Mouse (Mus musculus) monocyte, adult 5-6 weeks (primary cell): ENCODE data around the gene Tbca. TPM values are rescaled to one million over a fixed set of nuclear protein-coding genes. Genes with fewer than 3 reads are reported as not detected.

Experiments
- ATAC-seq: fragments of 153-309, 156-312 bp; replicated peaks from 2 replicates; pipeline ENCODE4 v1.8.0; 2017; ENCODE audit warnings: mild to moderate bottlenecking; ENCODE audit not compliant: low TSS enrichment, insufficient number of reproducible peaks, severe bottlenecking, poor library complexity, low FRiP score
- total RNA-seq: library from RNA; stranded (forward); fragments of 200-1000, 200-491, 200-594 nt; gene quantifications from 3 replicates; pipeline ENCODE4 v1.2.3, GENCODE M21; 2017

The Tbca gene
- total RNA-seq, 1 experiment from 2014 or later, result 181 TPM

DNA sequence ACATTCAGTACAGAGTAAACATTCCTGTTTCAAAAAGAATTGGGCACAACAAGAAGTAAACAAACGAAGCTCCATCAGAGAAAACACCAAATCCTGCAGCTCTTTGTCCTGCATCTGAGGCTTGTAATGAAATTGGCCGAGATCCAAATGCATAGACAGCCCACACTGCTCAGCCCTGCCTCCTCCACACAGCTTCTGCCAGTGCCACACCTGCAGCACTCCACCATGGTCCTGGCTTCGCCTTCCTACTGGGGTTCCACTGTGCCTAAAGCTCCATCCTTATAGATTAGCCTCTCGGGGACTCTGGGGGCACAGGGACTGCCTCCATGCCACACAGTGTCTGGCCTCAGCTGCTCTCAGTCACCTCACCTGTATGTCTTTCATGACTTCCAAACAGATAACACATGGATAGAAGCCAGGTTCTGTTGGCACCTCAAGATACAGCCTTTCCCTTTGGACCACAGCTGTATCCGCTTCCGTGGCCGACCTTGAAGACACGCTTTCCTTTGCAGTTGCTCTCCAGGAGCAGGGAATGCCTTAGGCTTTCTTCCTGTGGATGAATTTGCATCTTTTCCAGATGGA lies 50.1 kb downstream of the Tbca start:
- no peak for ATAC-seq

GRCm38 (mm10) chr13:94843236-94843635 lies 54.5 kb downstream of the Tbca start:
- ATAC-seq, result no peak

- ATAC-seq, result no peak
Observed at GRCm38 (mm10) chr13:94847870-94848269, 59.2 kb downstream of the Tbca start.

DNA sequence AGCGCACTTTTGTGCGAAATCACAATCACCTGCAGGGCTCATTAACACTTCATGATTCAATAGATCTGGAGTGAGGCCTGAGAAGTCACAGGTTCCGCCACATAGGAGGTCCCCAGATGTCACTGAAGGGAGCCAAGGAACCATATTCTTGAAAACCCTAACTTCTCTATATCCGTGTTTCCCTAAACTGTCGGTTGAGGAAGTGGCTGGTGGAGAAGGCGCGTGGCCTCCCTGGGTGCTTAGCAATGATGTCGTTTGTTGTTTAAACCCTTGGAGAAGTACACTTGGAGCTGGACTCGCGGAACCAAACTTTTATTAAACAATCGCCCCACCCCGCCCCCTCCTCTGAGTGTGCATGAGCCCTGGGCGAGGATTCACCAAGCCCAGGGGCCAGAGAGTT lies 60.6 kb downstream of the Tbca start:
- no peak for ATAC-seq

- no peak for ATAC-seq
Observed at GRCm38 (mm10) chr13:94858016-94858575, 69.4 kb downstream of the Tbca start.

- ATAC-seq, result no peak
Observed at GRCm38 (mm10) chr13:94859256-94859655, 70.5 kb downstream of the Tbca start.

- ATAC-seq, result no peak
Observed at GRCm38 (mm10) chr13:94862491-94863230, 74.0 kb downstream of the Tbca start.

DNA sequence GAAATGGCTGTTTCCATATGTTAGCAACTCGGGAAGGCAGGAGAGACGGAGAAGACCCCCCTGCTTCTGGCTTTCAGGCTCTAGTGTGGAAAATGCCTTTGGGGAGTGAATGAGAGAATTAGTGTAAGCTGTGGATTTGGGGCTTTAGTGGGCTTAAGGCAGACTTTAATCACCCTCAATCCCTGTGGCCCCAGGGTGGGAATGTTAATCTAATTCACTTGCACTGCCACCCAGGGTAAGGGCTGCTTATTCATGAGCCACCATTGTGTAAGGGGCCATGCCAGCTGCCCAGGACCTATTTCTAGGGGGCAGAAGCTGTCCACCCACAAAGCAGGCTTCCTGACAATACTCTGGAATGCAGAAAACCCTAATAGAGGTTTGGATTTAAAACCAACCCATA lies 78.2 kb downstream of the Tbca start:
- no peak for ATAC-seq

DNA sequence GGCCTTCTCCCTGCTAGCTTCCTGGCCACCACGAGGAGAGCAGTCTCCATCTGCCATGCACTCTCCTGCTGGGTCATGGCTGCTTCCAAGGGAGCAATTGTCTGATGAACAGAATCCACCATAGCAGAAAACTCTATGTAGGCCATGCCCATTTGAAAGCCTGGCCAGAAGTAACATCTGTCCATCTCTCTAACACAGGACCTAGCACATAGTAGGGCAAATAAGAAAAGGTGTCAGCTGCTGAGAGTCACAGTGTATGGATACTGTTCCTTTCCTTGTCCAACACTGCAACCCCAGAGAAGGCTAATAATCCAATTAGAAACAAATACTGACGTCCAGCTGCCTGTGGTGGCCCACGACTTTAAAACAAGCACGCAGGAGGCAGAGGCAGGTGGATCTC lies 79.1 kb downstream of the Tbca start:
- no peak for ATAC-seq

- ATAC-seq, result 0 out of 2 replicates have a peak, but pooled peaks have one; percentile 22
Observed at GRCm38 (mm10) chr13:94868478-94868950, 79.8 kb downstream of the Tbca start.

DNA sequence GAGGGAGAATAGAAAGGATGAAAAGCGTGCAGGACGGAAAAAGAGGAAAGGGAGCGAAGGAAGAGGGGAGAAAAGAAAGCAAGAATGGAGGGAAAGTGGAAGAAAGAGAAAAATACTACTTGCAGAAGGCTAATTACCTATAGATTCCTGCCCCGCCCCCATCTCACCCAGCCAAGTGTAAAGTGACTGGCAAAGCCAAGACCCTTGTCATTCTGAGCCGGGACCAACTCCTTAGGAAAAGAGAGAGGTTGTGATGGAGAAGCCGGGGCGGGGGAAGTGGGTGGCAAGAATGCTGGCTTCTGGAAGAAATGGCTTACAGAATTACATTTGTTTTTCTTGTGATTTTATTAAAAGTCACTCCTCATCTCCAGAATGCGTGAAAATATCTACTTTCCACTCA lies 80.8 kb downstream of the Tbca start:
- no peak for ATAC-seq

DNA sequence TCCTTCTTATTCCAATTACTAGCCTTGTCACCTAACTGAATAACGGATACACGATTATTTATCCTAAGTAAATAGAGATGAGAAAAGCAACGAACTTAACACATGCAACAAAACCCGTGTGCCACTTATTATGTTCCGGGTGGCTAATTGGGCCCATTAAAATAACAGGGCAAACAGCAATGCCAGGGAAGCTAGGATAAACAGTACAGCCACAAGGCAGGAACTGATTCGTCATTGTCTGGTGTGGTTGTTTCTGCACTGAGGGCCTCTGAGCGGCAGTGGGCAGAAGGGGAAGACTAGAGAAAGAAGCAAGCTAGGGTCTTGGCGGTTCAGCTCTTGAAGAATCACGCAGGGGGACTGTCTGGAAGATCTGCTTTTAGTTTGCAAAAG lies 81.4 kb downstream of the Tbca start:
- no peak for ATAC-seq

GRCm38 (mm10) chr13:94870461-94871186 lies 81.9 kb downstream of the Tbca start:
- ATAC-seq, result no peak

- no peak for ATAC-seq
Observed at GRCm38 (mm10) chr13:94871806-94872320, 83.2 kb downstream of the Tbca start.

DNA sequence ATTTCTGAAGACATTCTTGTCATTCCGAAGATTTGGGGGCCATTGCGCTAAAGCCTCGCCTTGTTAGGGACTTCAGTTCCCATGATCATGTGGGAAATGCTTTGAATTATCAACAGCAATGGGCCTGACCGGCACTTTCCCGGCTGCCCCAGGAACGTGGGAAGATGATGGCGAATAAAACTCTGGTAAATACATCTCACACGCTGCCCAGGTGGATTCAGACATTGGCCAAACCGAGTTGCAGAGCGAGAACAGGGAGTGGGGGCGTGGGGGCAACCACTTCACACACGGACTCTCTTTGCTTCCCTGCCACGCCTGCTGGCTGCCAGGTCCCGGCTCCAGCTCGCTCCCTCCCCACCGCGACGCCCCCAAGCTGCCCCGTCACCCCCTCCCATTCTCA lies 83.7 kb downstream of the Tbca start:
- ATAC-seq, result no peak

DNA sequence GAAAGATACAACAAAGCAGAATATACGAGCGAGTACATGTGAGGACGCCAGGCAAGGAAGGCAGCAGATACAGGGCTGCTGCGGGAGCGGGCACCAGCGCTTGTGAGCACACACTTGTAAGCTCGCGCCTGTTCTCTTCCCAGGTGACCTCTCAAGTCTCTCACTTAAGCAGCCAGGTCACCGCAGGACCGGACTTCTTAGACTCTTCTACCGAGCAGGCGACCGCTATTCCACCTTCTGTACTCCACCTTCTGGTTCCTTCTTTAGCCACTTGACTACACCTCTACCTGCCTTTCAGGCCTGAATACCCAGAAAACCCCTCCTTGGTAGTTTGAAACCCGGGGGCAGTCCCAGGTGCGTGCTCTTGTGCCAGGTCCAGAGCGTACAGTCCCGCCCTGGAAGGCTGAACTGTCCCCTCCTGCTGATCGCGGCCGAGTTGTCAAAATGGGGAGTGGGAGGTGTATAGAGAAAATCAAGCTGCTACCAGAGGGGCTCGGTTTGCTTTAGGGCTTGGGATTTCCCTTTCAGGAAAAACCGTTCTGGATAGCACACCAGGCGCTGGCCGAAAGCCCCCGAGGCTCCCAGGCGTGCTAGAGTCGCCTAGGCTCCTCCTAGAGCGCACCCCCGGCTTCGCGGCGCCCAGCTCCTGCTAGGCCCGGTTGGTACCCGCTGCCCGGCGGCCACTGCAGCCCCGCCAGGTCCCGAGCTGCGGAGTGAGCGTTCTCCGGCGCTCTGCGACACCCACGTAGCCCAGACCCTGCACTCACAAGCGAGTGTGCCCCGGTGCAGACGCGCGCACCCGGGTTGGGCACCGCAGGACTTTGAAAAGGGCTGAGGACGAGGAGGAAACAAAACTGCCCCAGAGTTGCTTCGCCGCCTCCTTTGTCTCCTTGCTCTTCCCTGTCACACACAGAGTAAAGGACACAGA lies 84.7 kb downstream of the Tbca start:
- no peak for ATAC-seq

- ATAC-seq, result no peak
Observed at GRCm38 (mm10) chr13:94874039-94874425, 85.3 kb downstream of the Tbca start.

DNA sequence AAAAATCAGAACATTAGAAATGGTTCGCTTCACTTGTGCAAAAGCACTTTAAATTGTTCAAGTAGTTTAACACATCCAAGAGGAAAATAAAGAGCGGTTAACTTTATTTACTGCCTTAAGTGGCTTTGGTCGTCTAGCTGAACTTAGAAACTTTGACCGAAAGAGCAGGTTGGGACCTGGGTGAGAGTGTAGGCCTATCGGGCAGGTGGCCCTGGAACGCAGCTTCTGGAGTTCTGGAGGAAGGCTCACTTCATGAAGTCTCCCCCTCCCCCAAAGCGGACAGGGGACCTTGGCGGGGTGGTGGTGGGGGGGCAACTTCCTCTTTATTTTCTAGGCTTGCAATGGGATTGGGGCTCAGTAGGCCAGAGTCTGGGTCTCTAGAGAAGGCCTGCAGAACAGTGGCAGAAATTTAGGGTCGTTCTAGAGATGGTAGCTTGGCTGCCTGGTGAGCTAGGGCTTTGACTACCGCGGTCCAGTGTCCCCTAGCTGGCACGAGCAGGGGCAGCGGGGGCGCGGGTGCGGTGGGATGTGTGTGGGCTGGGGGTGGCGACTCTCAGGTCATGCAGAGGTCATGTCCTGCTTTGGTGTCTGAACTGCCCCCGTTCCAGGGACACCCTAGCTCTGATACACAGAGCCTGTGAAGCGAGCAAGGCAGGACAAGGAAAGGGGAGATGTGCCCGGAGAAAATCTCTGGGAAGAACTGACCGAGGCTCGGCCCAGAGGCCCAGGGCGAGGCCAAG lies 86.1 kb downstream of the Tbca start:
- no peak for ATAC-seq
